In genomic region chr19:56220724-56221407, GRCm38 (mm10) we compare ENCODE assay signal across 15 mouse cellular contexts.
A peak's percentile ranks its signal among the peaks of the same experiment; 100 is the strongest.
DNase-seq lines count a peak whose midpoint lies in the region; ATAC-seq and TF ChIP-seq lines count a peak whose summit lies in the region.
"Had no signal": no experiment of that assay in that cellular context is flagged by ENCODE, and none has a peak within 500 bp of the region (broad histone marks: within the 10 kb centered on the region; RNA-seq: fewer than 3 reads in every experiment).

No protein-coding gene starts in this region.

- H3K9me3 ChIP-seq in embryonic facial prominence, embryonic 15.5 days (replicated peaks) = no peaks in the 10 kb centered on the region
- H3K9me3 ChIP-seq in hindbrain, postnatal 0 days (ENCODE audit: low read length) = no peaks in the 10 kb centered on the region
- H3K9me3 ChIP-seq: limb, embryonic 12.5 days; neural tube, embryonic 12.5 days had no signal

- H3K27ac ChIP-seq in embryonic facial prominence, embryonic 15.5 days (replicated peaks) = no peak overlapping the region
- no peak overlapping the region for H3K27ac ChIP-seq in hindbrain, postnatal 0 days
- H3K27ac ChIP-seq in cerebellum, adult 2 months (ENCODE audit: insufficient read depth, low read length) = no peak overlapping the region
- H3K27ac ChIP-seq: limb, embryonic 12.5 days; neural tube, embryonic 12.5 days; stomach, postnatal 0 days had no signal

- no peaks in the 10 kb centered on the region for H3K36me3 ChIP-seq in embryonic facial prominence, embryonic 15.5 days
- no peaks in the 10 kb centered on the region for H3K36me3 ChIP-seq in hindbrain, postnatal 0 days (ENCODE audit: insufficient read depth, low read length)
- H3K36me3 ChIP-seq: limb, embryonic 12.5 days; neural tube, embryonic 12.5 days had no signal

- ATAC-seq in embryonic facial prominence, embryonic 15.5 days (ENCODE audit: insufficient number of reproducible peaks, low FRiP score, low TSS enrichment, low read depth) = no peak
- 0 out of 2 replicates have a peak, but pooled peaks have one; percentile 15 for ATAC-seq in hindbrain, postnatal 0 days

- TF ChIP-seq POLR2A in cerebellum, adult 2 months (IDR thresholded peaks at IDR 0.05; ENCODE audit: borderline replicate concordance, insufficient read depth, low read length) = no peak

- H3K4me2 ChIP-seq in embryonic facial prominence, embryonic 15.5 days (replicated peaks) = 0 out of 2 replicates have a peak overlapping the region, but pooled peaks have one; percentile 6
- no peak overlapping the region for H3K4me2 ChIP-seq in hindbrain, postnatal 0 days (ENCODE audit: low read depth, low read length)
- H3K4me2 ChIP-seq: limb, embryonic 12.5 days; neural tube, embryonic 12.5 days had no signal

- H3K4me1 ChIP-seq in embryonic facial prominence, embryonic 15.5 days = peaks cover 20% of the 10 kb centered on the region
- H3K4me1 ChIP-seq in hindbrain, postnatal 0 days (ENCODE audit: insufficient read depth, low read length) = no peaks in the 10 kb centered on the region
- no peaks in the 10 kb centered on the region for H3K4me1 ChIP-seq in cerebellum, adult 2 months (ENCODE audit: control insufficient read depth, insufficient read depth, low read length)

- no peak overlapping the region for H3K4me3 ChIP-seq in embryonic facial prominence, embryonic 15.5 days (replicated peaks)
- no peak overlapping the region for H3K4me3 ChIP-seq in hindbrain, postnatal 0 days (ENCODE audit: low read length)
- no peak overlapping the region for H3K4me3 ChIP-seq in cerebellum, adult 2 months (replicated peaks; ENCODE audit: insufficient read depth, low read depth, low read length)
- H3K4me3 ChIP-seq: erythroblast, embryonic 14.5 days; limb, embryonic 12.5 days; neural tube, embryonic 12.5 days had no signal

- peak; percentile 35 to 42 for DNase-seq in right cerebral cortex, postnatal 10 days (ENCODE audit: low spot score in 2 of 2)
- DNase-seq in right cerebral cortex, postnatal 36 days (ENCODE audit: low spot score in 2 of 2) = no peak
- peak; percentile 29 for DNase-seq in hindbrain, postnatal 0 days (ENCODE audit: low spot score)
- DNase-seq in cerebellum, adult 2 months = no peak
- DNase-seq in adrenal gland, postnatal 4 days (ENCODE audit: low spot score in 2 of 2) = no peak
- no peak for DNase-seq in urinary bladder, postnatal 4 days (ENCODE audit: low spot score in 2 of 2)
- DNase-seq: cerebellum, adult 9-10 months; gastrocnemius, postnatal 14 days; kidney, adult 9 months; lung, adult 2 months had no signal

- H3K27me3 ChIP-seq in embryonic facial prominence, embryonic 15.5 days = no peaks in the 10 kb centered on the region
- no peaks in the 10 kb centered on the region for H3K27me3 ChIP-seq in hindbrain, postnatal 0 days (ENCODE audit: insufficient read depth, low read length)
- no peaks in the 10 kb centered on the region; the same call in 1 of the 2 replicates for H3K27me3 ChIP-seq in cerebellum, adult 2 months (ENCODE audit: control insufficient read depth, insufficient read depth, low read length)
- H3K27me3 ChIP-seq: neural tube, embryonic 12.5 days had no signal

- no peak for TF ChIP-seq CTCF in hindbrain, postnatal 0 days (IDR thresholded peaks at IDR 0.05; ENCODE audit: low read depth)
- TF ChIP-seq CTCF in cerebellum, adult 2 months (IDR thresholded peaks at IDR 0.05; ENCODE audit: borderline replicate concordance, insufficient read depth, low read depth, low read length) = no peak

- 35% methylated on average over 15 of the region's 15 CpGs for WGBS in embryonic facial prominence, embryonic 15.5 days
- WGBS in hindbrain, postnatal 0 days = 33% methylated on average over 15 of the region's 15 CpGs
- WGBS in cerebellum, adult 2 months = 40% methylated on average over 15 of the region's 15 CpGs

- H3K9ac ChIP-seq in embryonic facial prominence, embryonic 15.5 days = no peak overlapping the region
- H3K9ac ChIP-seq in hindbrain, postnatal 0 days (replicated peaks; ENCODE audit: low read length) = no peak overlapping the region
- H3K9ac ChIP-seq: limb, embryonic 12.5 days; neural tube, embryonic 12.5 days had no signal

Comparison
In these comparisons a context has a peak if more than half of its experiments do, and no peak if none do; other contexts are left out.
1. DNase-seq: peak in right cerebral cortex, postnatal 10 days (2 of 2) and hindbrain, postnatal 0 days (single experiment); none in right cerebral cortex, postnatal 36 days (0 of 2), cerebellum, adult 2 months (0 of 2), adrenal gland, postnatal 4 days (0 of 2) and urinary bladder, postnatal 4 days (0 of 2).